Mouse (Mus musculus): ENCODE results near the gene Myo3b.

Gene Myo3b

GRCm38 (mm10) chr2:70444141-70444540, 405.2 kb downstream of the Myo3b start:
- no peak for DNase-seq (ENCODE audit: low read depth, low spot score)

DNA sequence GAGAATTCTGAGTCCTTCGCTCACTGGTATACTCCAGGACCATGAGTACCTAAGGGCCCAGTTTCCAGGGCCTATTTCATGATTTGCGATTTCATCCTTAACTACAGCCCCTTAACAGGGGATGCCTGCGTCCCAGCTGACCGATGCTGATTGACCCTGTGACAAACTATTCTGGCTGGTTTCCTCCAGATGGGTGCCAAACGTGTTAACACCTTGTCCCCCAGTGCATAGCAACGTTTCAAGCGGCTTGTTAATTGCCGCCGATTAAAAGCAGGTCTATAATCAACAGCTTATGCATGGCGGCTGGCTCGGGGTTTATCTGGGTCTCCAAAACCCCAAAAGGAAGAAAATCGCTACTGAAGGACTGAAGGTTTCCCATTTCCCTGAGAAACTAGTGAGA, 417.3 kb downstream of the Myo3b start:
- DNase-seq (ENCODE audit: low read depth, low spot score): peak; percentile 19

DNA sequence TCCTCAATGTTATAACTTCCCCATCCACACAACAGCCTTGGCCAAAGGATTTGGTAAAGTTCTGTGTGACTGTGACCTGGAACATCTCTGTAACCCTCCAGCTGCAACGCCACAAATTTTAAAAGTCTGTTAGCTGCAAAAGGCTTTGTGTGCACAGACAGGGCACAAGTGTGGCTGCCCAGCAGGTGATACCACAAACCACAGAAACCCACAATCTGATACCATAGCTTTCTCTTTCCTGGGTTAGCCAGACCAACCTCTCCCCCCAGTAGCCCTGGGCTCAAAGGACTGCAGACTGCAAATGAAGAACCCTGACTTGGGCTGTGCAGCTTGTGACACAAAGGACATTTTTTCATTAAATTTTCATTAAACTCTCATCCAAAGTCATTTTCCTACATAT, 424.7 kb downstream of the Myo3b start:
- DNase-seq (ENCODE audit: low read depth, low spot score): no peak

GRCm38 (mm10) chr2:70471136-70471535, 432.2 kb downstream of the Myo3b start:
- DNase-seq (ENCODE audit: low read depth, low spot score): peak; percentile 16

GRCm38 (mm10) chr2:70471861-70472620, 433.1 kb downstream of the Myo3b start:
- peak; percentile 83 for DNase-seq (ENCODE audit: low read depth, low spot score)

Data from ES-CJ7 (cell line).